Comparison of ENCODE assay signal across 15 mouse cellular contexts in the genomic region with DNA sequence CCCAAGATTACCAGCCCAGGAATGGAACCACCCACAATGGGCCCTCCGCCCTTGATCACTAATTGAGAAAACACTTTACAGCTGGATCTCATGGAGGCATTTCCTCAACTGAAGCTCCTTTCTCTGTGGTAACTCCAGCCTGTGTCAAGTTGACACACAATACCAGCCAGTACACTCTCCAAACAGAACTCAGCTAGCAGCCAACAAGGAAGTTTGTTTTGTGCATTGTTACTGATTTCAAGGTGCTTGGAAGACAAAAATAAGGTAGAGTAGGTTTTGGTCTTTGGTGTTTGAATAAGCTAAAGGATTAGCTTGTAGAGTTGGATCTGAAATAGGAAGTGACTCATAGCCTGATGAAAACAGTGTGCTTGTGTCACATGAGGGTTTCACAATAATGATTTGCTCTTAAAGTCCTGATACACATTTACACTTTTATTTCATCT.
DNase-seq lines count a peak whose midpoint lies in the region; ATAC-seq and TF ChIP-seq lines count a peak whose summit lies in the region.
"Had no signal": no experiment of that assay in that cellular context is flagged by ENCODE, and none has a peak within 500 bp of the region (broad histone marks: within the 10 kb centered on the region; RNA-seq: fewer than 3 reads in every experiment).

No protein-coding gene starts in this region.

- H3K27ac ChIP-seq in liver, postnatal 0 days (ENCODE audit: low read depth), result no peak overlapping the region
- H3K27ac ChIP-seq in embryonic fibroblast, embryonic 13.5 days (ENCODE audit: insufficient read depth, low read length), result peak overlapping the region; percentile 81
- no peak overlapping the region for H3K27ac ChIP-seq in kidney, embryonic 14.5 days (ENCODE audit: low read depth, low read length)
- no peak overlapping the region for H3K27ac ChIP-seq in hindbrain, embryonic 12.5 days
- H3K27ac ChIP-seq: heart, embryonic 13.5 days; hindbrain, postnatal 0 days; limb, embryonic 13.5 days had no signal

- no peak overlapping the region for H3K4me2 ChIP-seq in liver, postnatal 0 days (ENCODE audit: low read depth, low read length)
- no peak overlapping the region for H3K4me2 ChIP-seq in kidney, embryonic 14.5 days (replicated peaks; ENCODE audit: low read depth, low read length)
- no peak overlapping the region for H3K4me2 ChIP-seq in hindbrain, embryonic 12.5 days (replicated peaks)
- H3K4me2 ChIP-seq: heart, embryonic 13.5 days; limb, embryonic 13.5 days had no signal

- H3K27me3 ChIP-seq in liver, postnatal 0 days (ENCODE audit: insufficient read depth, low read length), result no peaks in the 10 kb centered on the region
- no peaks in the 10 kb centered on the region for H3K27me3 ChIP-seq in kidney, embryonic 14.5 days (ENCODE audit: control insufficient read depth, insufficient read depth, low read length)
- no peaks in the 10 kb centered on the region for H3K27me3 ChIP-seq in hindbrain, embryonic 12.5 days
- H3K27me3 ChIP-seq: CH12.LX; heart, embryonic 13.5 days; limb, embryonic 13.5 days had no signal

- peak; percentile 33; the same call in 1 of the 2 replicates for ATAC-seq in liver, postnatal 0 days
- ATAC-seq in kidney, embryonic 14.5 days (ENCODE audit: low FRiP score, low TSS enrichment), result no peak
- ATAC-seq in hindbrain, embryonic 12.5 days (ENCODE audit: low FRiP score), result no peak
- ATAC-seq: hindbrain, postnatal 0 days had no signal

- H3K9ac ChIP-seq in liver, postnatal 0 days (replicated peaks), result no peak overlapping the region
- H3K9ac ChIP-seq in kidney, embryonic 14.5 days (ENCODE audit: low read depth, low read length), result no peak overlapping the region
- no peak overlapping the region for H3K9ac ChIP-seq in hindbrain, embryonic 12.5 days
- H3K9ac ChIP-seq: heart, embryonic 13.5 days; limb, embryonic 13.5 days had no signal

- no peaks in the 10 kb centered on the region for H3K36me3 ChIP-seq in liver, postnatal 0 days (replicated peaks; ENCODE audit: insufficient read depth, low read length)
- H3K36me3 ChIP-seq in kidney, embryonic 14.5 days (ENCODE audit: control insufficient read depth, insufficient read depth, low read length), result no peaks in the 10 kb centered on the region
- H3K36me3 ChIP-seq in hindbrain, embryonic 12.5 days, result no peaks in the 10 kb centered on the region
- H3K36me3 ChIP-seq: heart, embryonic 13.5 days; limb, embryonic 13.5 days had no signal

- no peaks in the 10 kb centered on the region for H3K9me3 ChIP-seq in liver, postnatal 0 days (ENCODE audit: low read length)
- no peaks in the 10 kb centered on the region for H3K9me3 ChIP-seq in kidney, embryonic 14.5 days (ENCODE audit: control insufficient read depth, low read length)
- no peaks in the 10 kb centered on the region for H3K9me3 ChIP-seq in hindbrain, embryonic 12.5 days (replicated peaks)
- H3K9me3 ChIP-seq: heart, embryonic 13.5 days; limb, embryonic 13.5 days had no signal

- H3K4me3 ChIP-seq in liver, postnatal 0 days (ENCODE audit: low read depth, low read length), result no peak overlapping the region
- no peak overlapping the region for H3K4me3 ChIP-seq in embryonic fibroblast, embryonic 13.5 days (ENCODE audit: insufficient read depth, low read length)
- H3K4me3 ChIP-seq in kidney, embryonic 14.5 days (ENCODE audit: low read length), result no peak overlapping the region
- H3K4me3 ChIP-seq in hindbrain, embryonic 12.5 days, result no peak overlapping the region
- H3K4me3 ChIP-seq: heart, embryonic 13.5 days; limb, embryonic 13.5 days had no signal

- DNase-seq in liver, postnatal 0 days, result no peak
- DNase-seq in liver, result no peak
- peak; percentile 66 for DNase-seq in lung, postnatal 25 days (ENCODE audit: low spot score)
- no peak for DNase-seq in spleen, adult 18-20 months
- DNase-seq: adrenal gland, adult 8-10 months; cerebellum, postnatal 36 days; kidney, postnatal 25 days; thymus, adult 18-20 months had no signal

- no peak for TF ChIP-seq POLR2A in embryonic fibroblast, embryonic 13.5 days (IDR thresholded peaks at IDR 0.05; ENCODE audit: low read depth, low read length)

- TF ChIP-seq EP300 in liver, postnatal 0 days (IDR thresholded peaks at IDR 0.05; ENCODE audit: low read depth), result no peak

- WGBS in liver, postnatal 0 days (ENCODE audit: insufficient replicate concordance), result 78% methylated on average over 1 of the region's 1 CpGs
- 73% methylated on average over 1 of the region's 1 CpGs for WGBS in kidney, embryonic 14.5 days
- 93% methylated on average over 1 of the region's 1 CpGs for WGBS in hindbrain, embryonic 12.5 days

- no peak for TF ChIP-seq CTCF in liver, postnatal 0 days (IDR thresholded peaks at IDR 0.05; ENCODE audit: low read depth)
- TF ChIP-seq CTCF in embryonic fibroblast, embryonic 13.5 days (IDR thresholded peaks at IDR 0.05; ENCODE audit: borderline replicate concordance, insufficient read depth, low read length), result no peak

- no peaks in the 10 kb centered on the region for H3K4me1 ChIP-seq in liver, postnatal 0 days (ENCODE audit: insufficient read depth)
- peaks cover 3% of the 10 kb centered on the region; the same call in 1 of the 2 replicates for H3K4me1 ChIP-seq in embryonic fibroblast, embryonic 13.5 days (ENCODE audit: control insufficient read depth, insufficient read depth, low read length)
- no peaks in the 10 kb centered on the region for H3K4me1 ChIP-seq in kidney, embryonic 14.5 days (ENCODE audit: control insufficient read depth, insufficient read depth, low read length)
- no peaks in the 10 kb centered on the region for H3K4me1 ChIP-seq in hindbrain, embryonic 12.5 days
- H3K4me1 ChIP-seq: heart, embryonic 13.5 days; limb, embryonic 13.5 days had no signal
